11 mouse cellular contexts compared by ENCODE assay signal in genomic region chr13:97857860-97858259, GRCm38 (mm10).
DNase-seq lines count a peak whose midpoint lies in the region; ATAC-seq lines count a peak whose summit lies in the region.
"Had no signal": no experiment of that assay in that cellular context is flagged by ENCODE, and none has a peak within 500 bp of the region (broad histone marks: within the 10 kb centered on the region; RNA-seq: fewer than 3 reads in every experiment).

No protein-coding gene starts in this region.

- WGBS in liver, embryonic 12.5 days (ENCODE audit: insufficient replicate concordance), result 18% methylated on average over 6 of the region's 6 CpGs

- H3K4me2 ChIP-seq in liver, embryonic 12.5 days, result no peak overlapping the region
- H3K4me2 ChIP-seq: kidney, embryonic 15.5 days had no signal

- no peak overlapping the region for H3K9ac ChIP-seq in liver, embryonic 12.5 days
- H3K9ac ChIP-seq: kidney, embryonic 15.5 days had no signal

- no peaks in the 10 kb centered on the region for H3K27me3 ChIP-seq in liver, embryonic 12.5 days (replicated peaks)
- H3K27me3 ChIP-seq: kidney, embryonic 15.5 days had no signal

- no peak overlapping the region for H3K4me3 ChIP-seq in liver, embryonic 12.5 days
- H3K4me3 ChIP-seq: hindbrain, embryonic 10.5 days; kidney, embryonic 15.5 days had no signal

- ATAC-seq in activated CD4-positive, CD25-positive, alpha-beta regulatory T cell, adult 4 months, result peak; percentile 93
- peak; percentile 64 for ATAC-seq in liver, embryonic 12.5 days

- H3K36me3 ChIP-seq in liver, embryonic 12.5 days, result no peaks in the 10 kb centered on the region
- H3K36me3 ChIP-seq: hindbrain, embryonic 10.5 days; kidney, embryonic 15.5 days had no signal

- peak; percentile 18 for DNase-seq in lung, postnatal 25 days (ENCODE audit: low spot score)
- DNase-seq in lung, postnatal 4 days, result no peak
- DNase-seq in natural killer cell, adult 2 months (ENCODE audit: low spot score in 2 of 2), result peak; percentile 46 to 69
- no peak for DNase-seq in urinary bladder, adult 2 months (ENCODE audit: low spot score)
- no peak for DNase-seq in cerebellum, adult 11 months
- DNase-seq in frontal cortex, adult 2 months (ENCODE audit: extremely low spot score in 1 of 2, low spot score in 1 of 2), result no peak
- DNase-seq: lung, adult 18-20 months had no signal

- no peaks in the 10 kb centered on the region for H3K9me3 ChIP-seq in liver, embryonic 12.5 days (replicated peaks)
- H3K9me3 ChIP-seq: hindbrain, embryonic 10.5 days; kidney, embryonic 15.5 days had no signal

- peaks cover 11% of the 10 kb centered on the region for H3K4me1 ChIP-seq in liver, embryonic 12.5 days
- H3K4me1 ChIP-seq: hindbrain, embryonic 10.5 days had no signal

- H3K27ac ChIP-seq in liver, embryonic 12.5 days, result no peak overlapping the region
- H3K27ac ChIP-seq: hindbrain, embryonic 10.5 days; kidney, embryonic 15.5 days had no signal

Comparison
In these comparisons a context has a peak if more than half of its experiments do, and no peak if none do; other contexts are left out.
1. DNase-seq: peak in lung, postnatal 25 days (single experiment) and natural killer cell, adult 2 months (2 of 2); none in lung, postnatal 4 days (0 of 2), urinary bladder, adult 2 months (single experiment), cerebellum, adult 11 months (single experiment) and frontal cortex, adult 2 months (0 of 2).